Mouse (Mus musculus) cerebellum, adult 11-12 months (tissue): ENCODE data around the gene Fmnl2.

Experiments
- DNase-seq: peaks from one replicate; pipeline ENCODE4 v3.0.0; 2022

Fmnl2 gene

GRCm38 (mm10) chr2:52857611-52858528 is at the start of gene Fmnl2:
Gene Fmnl2 (plus strand): TSS chr2:52857860.
- peak; percentile 79 for DNase-seq

- no peak for DNase-seq
These were observed 47.7 kb upstream of the Fmnl2 start for GRCm38 (mm10) chr2:52809988-52810387.

GRCm38 (mm10) chr2:52811691-52812090 is 46.0 kb upstream of the Fmnl2 start:
- DNase-seq: no peak

- DNase-seq: no peak
These were observed 40.3 kb upstream of the Fmnl2 start for GRCm38 (mm10) chr2:52817341-52817740.

GRCm38 (mm10) chr2:52818944-52819343 is 38.7 kb upstream of the Fmnl2 start:
- DNase-seq: no peak

GRCm38 (mm10) chr2:52822214-52822613 is 35.4 kb upstream of the Fmnl2 start:
- no peak for DNase-seq

GRCm38 (mm10) chr2:52828077-52828476 is 29.6 kb upstream of the Fmnl2 start:
- no peak for DNase-seq

GRCm38 (mm10) chr2:52830513-52830912 is 27.1 kb upstream of the Fmnl2 start:
- DNase-seq: no peak

- no peak for DNase-seq
These were observed 26.1 kb upstream of the Fmnl2 start for GRCm38 (mm10) chr2:52831585-52831984.

- DNase-seq: no peak
These were observed 21.9 kb upstream of the Fmnl2 start for GRCm38 (mm10) chr2:52835726-52836125.

- no peak for DNase-seq
These were observed 18.6 kb upstream of the Fmnl2 start for GRCm38 (mm10) chr2:52839074-52839473.

GRCm38 (mm10) chr2:52839868-52840267 is 17.8 kb upstream of the Fmnl2 start:
- DNase-seq: no peak

GRCm38 (mm10) chr2:52843861-52844260 is 13.8 kb upstream of the Fmnl2 start:
- no peak for DNase-seq

GRCm38 (mm10) chr2:52844936-52845752 is 12.5 kb upstream of the Fmnl2 start:
- DNase-seq: no peak

- no peak for DNase-seq
These were observed 11.2 kb upstream of the Fmnl2 start for GRCm38 (mm10) chr2:52846506-52846905.

GRCm38 (mm10) chr2:52849092-52849491 is 8.6 kb upstream of the Fmnl2 start:
- no peak for DNase-seq

GRCm38 (mm10) chr2:52858529-52859465 is 1.1 kb downstream of the Fmnl2 start:
- DNase-seq: peak; percentile 61

GRCm38 (mm10) chr2:52859466-52859840 is 1.8 kb downstream of the Fmnl2 start:
- DNase-seq: no peak

- no peak for DNase-seq
These were observed 2.6 kb downstream of the Fmnl2 start for GRCm38 (mm10) chr2:52860111-52860775.

- peak; percentile 50 for DNase-seq
These were observed 4.5 kb downstream of the Fmnl2 start for GRCm38 (mm10) chr2:52862046-52862759.

GRCm38 (mm10) chr2:52862760-52863124 is 5.1 kb downstream of the Fmnl2 start:
- no peak for DNase-seq
